24 mouse cellular contexts compared by ENCODE assay signal in genomic region chr1:58114021-58114560, GRCm38 (mm10). TPM values are rescaled to one million over a fixed set of nuclear protein-coding genes. Genes with fewer than 3 reads are reported as not detected.
A peak's percentile ranks its signal among the peaks of the same experiment; 100 is the strongest.
DNase-seq lines count a peak whose midpoint lies in the region; ATAC-seq lines count a peak whose summit lies in the region.
"Had no signal": no experiment of that assay in that cellular context is flagged by ENCODE, and none has a peak within 500 bp of the region (broad histone marks: within the 10 kb centered on the region; RNA-seq: fewer than 3 reads in every experiment).

No protein-coding gene starts in this region.

- peak overlapping the region; percentile 51; the same call in 1 of the 2 replicates for H3K27ac ChIP-seq in kidney, embryonic 14.5 days (ENCODE audit: low read depth, low read length)
- H3K27ac ChIP-seq in liver, embryonic 16.5 days (ENCODE audit: low read length) = no peak overlapping the region
- no peak overlapping the region for H3K27ac ChIP-seq in liver, embryonic 12.5 days
- H3K27ac ChIP-seq: embryonic facial prominence, embryonic 10.5 days; forebrain, embryonic 10.5 days; hindbrain, embryonic 15.5 days; midbrain, embryonic 12.5 days; stomach, postnatal 0 days had no signal

- WGBS in kidney, embryonic 14.5 days = 54% methylated on average over 6 of the region's 6 CpGs
- 50% methylated on average over 6 of the region's 6 CpGs for WGBS in liver, embryonic 16.5 days (ENCODE audit: insufficient replicate concordance)
- 62% methylated on average over 6 of the region's 6 CpGs for WGBS in liver, embryonic 12.5 days (ENCODE audit: insufficient replicate concordance)

- no peak for DNase-seq in kidney, postnatal 4 days
- peak; percentile 26 for DNase-seq in lung, postnatal 25 days (ENCODE audit: low spot score)
- DNase-seq in right cerebral cortex, postnatal 25 days = no peak
- DNase-seq: adrenal gland, adult 2 months; cerebellum, adult 11 months; cerebellum, adult 9-11 months; gastrocnemius, postnatal 14 days; layer of hippocampus, adult 9-11 months; thymus, adult 2 months had no signal

- no peaks in the 10 kb centered on the region for H3K27me3 ChIP-seq in kidney, embryonic 14.5 days (ENCODE audit: control insufficient read depth, insufficient read depth, low read length)
- no peaks in the 10 kb centered on the region for H3K27me3 ChIP-seq in liver, embryonic 16.5 days (ENCODE audit: control insufficient read depth, insufficient read depth, low read depth, low read length)
- no peaks in the 10 kb centered on the region for H3K27me3 ChIP-seq in liver, embryonic 12.5 days (replicated peaks)
- H3K27me3 ChIP-seq: hindbrain, embryonic 15.5 days; midbrain, embryonic 12.5 days; Patski had no signal

- ATAC-seq in kidney, embryonic 14.5 days (ENCODE audit: low FRiP score, low TSS enrichment) = peak; percentile 46; the same call in 1 of the 2 replicates
- peak; percentile 62 for ATAC-seq in liver, embryonic 16.5 days (ENCODE audit: low read depth)
- ATAC-seq in liver, embryonic 12.5 days = no peak
- peak; percentile 57 for ATAC-seq in granulocyte monocyte progenitor cell, adult 5-6 weeks (replicated peaks; ENCODE audit: poor library complexity, severe bottlenecking)
- no peak for ATAC-seq in erythroid progenitor cell, adult 5-6 weeks (replicated peaks; ENCODE audit: low FRiP score, poor library complexity, severe bottlenecking)
- ATAC-seq: forebrain, embryonic 16.5 days; Patski had no signal

- no peaks in the 10 kb centered on the region for H3K36me3 ChIP-seq in kidney, embryonic 14.5 days (ENCODE audit: control insufficient read depth, insufficient read depth, low read length)
- H3K36me3 ChIP-seq in liver, embryonic 16.5 days (ENCODE audit: control insufficient read depth, insufficient read depth) = no peaks in the 10 kb centered on the region
- no peaks in the 10 kb centered on the region for H3K36me3 ChIP-seq in liver, embryonic 12.5 days
- H3K36me3 ChIP-seq: embryonic facial prominence, embryonic 10.5 days; forebrain, embryonic 10.5 days; hindbrain, embryonic 15.5 days; midbrain, embryonic 12.5 days had no signal

- no peak overlapping the region for H3K9ac ChIP-seq in kidney, embryonic 14.5 days (ENCODE audit: low read depth, low read length)
- no peak overlapping the region for H3K9ac ChIP-seq in liver, embryonic 16.5 days (ENCODE audit: low read depth, low read length)
- no peak overlapping the region for H3K9ac ChIP-seq in liver, embryonic 12.5 days
- H3K9ac ChIP-seq: hindbrain, embryonic 15.5 days; midbrain, embryonic 12.5 days had no signal

- no peaks in the 10 kb centered on the region for H3K4me1 ChIP-seq in kidney, embryonic 14.5 days (ENCODE audit: control insufficient read depth, insufficient read depth, low read length)
- no peaks in the 10 kb centered on the region for H3K4me1 ChIP-seq in liver, embryonic 16.5 days (ENCODE audit: control insufficient read depth, low read depth, low read length)
- no peaks in the 10 kb centered on the region for H3K4me1 ChIP-seq in liver, embryonic 12.5 days
- H3K4me1 ChIP-seq: midbrain, embryonic 12.5 days had no signal

- H3K4me2 ChIP-seq in kidney, embryonic 14.5 days (replicated peaks; ENCODE audit: low read depth, low read length) = no peak overlapping the region; the same call in 1 of the 2 replicates
- H3K4me2 ChIP-seq in liver, embryonic 16.5 days (ENCODE audit: low read depth, low read length) = 0 out of 2 replicates have a peak overlapping the region, but pooled peaks have one; percentile 5
- H3K4me2 ChIP-seq in liver, embryonic 12.5 days = no peak overlapping the region
- H3K4me2 ChIP-seq: hindbrain, embryonic 15.5 days; midbrain, embryonic 12.5 days had no signal

- no peak overlapping the region for H3K4me3 ChIP-seq in kidney, embryonic 14.5 days (ENCODE audit: low read length)
- no peak overlapping the region for H3K4me3 ChIP-seq in liver, embryonic 16.5 days (ENCODE audit: low read depth, low read length)
- H3K4me3 ChIP-seq in liver, embryonic 12.5 days = no peak overlapping the region
- H3K4me3 ChIP-seq: embryonic facial prominence, embryonic 10.5 days; forebrain, embryonic 10.5 days; hindbrain, embryonic 15.5 days; midbrain, embryonic 12.5 days had no signal

- no peaks in the 10 kb centered on the region for H3K9me3 ChIP-seq in kidney, embryonic 14.5 days (ENCODE audit: control insufficient read depth, low read length)
- no peaks in the 10 kb centered on the region for H3K9me3 ChIP-seq in liver, embryonic 16.5 days (replicated peaks; ENCODE audit: control insufficient read depth, low read length)
- no peaks in the 10 kb centered on the region for H3K9me3 ChIP-seq in liver, embryonic 12.5 days (replicated peaks)
- H3K9me3 ChIP-seq: embryonic facial prominence, embryonic 10.5 days; forebrain, embryonic 10.5 days; hindbrain, embryonic 15.5 days; midbrain, embryonic 12.5 days had no signal

RNA-seq across cellular contexts. Expression of gene Aox3, which starts 1.2 kb away (rescaled TPM):
- 4.4 and 5.0 TPM in 2 replicates for polyA plus RNA-seq in kidney, embryonic 14.5 days (2014; fragmentation: Nextera tagmentation; extraction: Ambion mirVana)
- 6.1 and 7.2 TPM in 2 replicates for polyA plus RNA-seq in liver, embryonic 16.5 days (2015; fragmentation: Nextera tagmentation; extraction: Ambion mirVana)
- polyA plus RNA-seq in liver, embryonic 12.5 days (2016; fragmentation: Nextera tagmentation; extraction: Ambion mirVana) = 0.02 TPM in 1 of 2 replicates, not detected in the other
- total RNA-seq in granulocyte monocyte progenitor cell, adult 5-6 weeks (2014; fragmentation: Nextera tagmentation) = not detected in 2 replicates
- total RNA-seq in granulocyte monocyte progenitor cell, adult 5-6 weeks (2017) = 0.10 and 0.17 TPM in 2 replicates
- total RNA-seq in erythroid progenitor cell, adult 5-6 weeks (2015; ENCODE audit: low replicate concordance) = not detected in 2 replicates
- not detected in 2 replicates for total RNA-seq in erythroid progenitor cell, adult 5-6 weeks (2017; ENCODE audit: low replicate concordance)
- total RNA-seq: hematopoietic stem cell, adult 5-6 weeks; neutrophil, adult 5-6 weeks had no signal
- polyA plus RNA-seq: forebrain, embryonic 10.5 days; large intestine, adult 2 months had no signal

Comparison
In these comparisons a context has a peak if more than half of its experiments do, and no peak if none do; other contexts are left out.
1. ATAC-seq: peak in kidney, embryonic 14.5 days (single experiment), liver, embryonic 16.5 days (single experiment) and granulocyte monocyte progenitor cell, adult 5-6 weeks (single experiment); none in liver, embryonic 12.5 days (single experiment) and erythroid progenitor cell, adult 5-6 weeks (single experiment).